Mouse (Mus musculus) brain, embryonic 14.5 days (tissue): ENCODE measurements around the gene Fbxl12.
"Not testable (repeated sequence)": the region's sequence is repeated elsewhere in the genome, so short reads cannot be mapped to it uniquely, and the experiment has no call there.

Source experiments
- CTCF ChIP-seq: fragments of 200-500 bp; IDR thresholded peaks from 2 replicates; pipeline ENCODE4 v1.5.1; 2012; ENCODE audit warnings: inconsistent platforms, mild to moderate bottlenecking, moderate library complexity, borderline replicate concordance; ENCODE audit not compliant: insufficient read depth, insufficient read length; ENCODE audit errors: extremely low read depth
- POLR2A ChIP-seq: fragments of 200-500 bp; IDR thresholded peaks from 2 replicates; pipeline ENCODE4 v1.6.1; 2012; ENCODE audit warnings: mild to moderate bottlenecking, inconsistent platforms, borderline replicate concordance; ENCODE audit not compliant: poor library complexity, insufficient read depth, insufficient read length, severe bottlenecking; ENCODE audit errors: extremely low read depth

- not testable (repeated sequence) for TF ChIP-seq POLR2A, CTCF
These were observed 8.9 kb downstream of the Fbxl12 start for GRCm38 (mm10) chr9:20635676-20636075.
